Mouse (Mus musculus) heart, adult 9 months (tissue): ENCODE data around the gene Timm9.
"Not testable (repeated sequence)": the region's sequence is repeated elsewhere in the genome, so short reads cannot be mapped to it uniquely, and the experiment has no call there.

Experiments used
- DNase-seq, 2 experiments: peaks; one replicate each; pipeline ENCODE4 v3.0.0; 2022; ENCODE audit warnings: low spot score in 2 of 2

Timm9 gene

GRCm38 (mm10) chr12:71107216-71107771 lies 29.2 kb downstream of the Timm9 start:
- no peak for DNase-seq

- DNase-seq: not testable (repeated sequence)
Observed at GRCm38 (mm10) chr12:71104275-71104674, 32.2 kb downstream of the Timm9 start.

GRCm38 (mm10) chr12:71086331-71086730 lies 50.2 kb downstream of the Timm9 start:
- DNase-seq: no peak
